Mouse (Mus musculus) spleen, postnatal 10 days (tissue): Measurements from ENCODE around the gene Gal.

Experiments
- DNase-seq, 2 experiments: peaks; one replicate each; pipeline ENCODE4 v3.0.0; 2021 to 2022; ENCODE audit warnings: low spot score in 2 of 2

The Gal gene

DNA sequence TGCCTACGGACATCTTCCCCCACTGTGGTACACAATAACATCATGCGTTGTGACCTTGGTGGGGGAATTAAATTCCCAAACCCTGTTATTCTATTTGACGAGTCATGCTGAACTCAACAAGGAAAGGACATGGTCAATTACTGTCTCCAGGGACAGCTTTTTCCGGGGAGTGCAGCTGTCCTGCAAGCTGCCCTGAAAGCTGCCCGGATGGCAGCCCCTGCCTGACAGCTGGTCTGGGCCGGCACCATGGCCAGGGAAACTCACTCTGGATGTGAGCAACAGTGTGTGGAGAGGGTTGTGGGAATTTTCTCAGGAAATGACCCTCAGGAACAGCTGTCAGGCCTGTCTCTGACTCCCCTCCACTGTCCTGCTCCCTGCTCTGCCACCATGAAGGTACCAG is 8.1 kb upstream of the Gal start:
- no peak for DNase-seq

DNA sequence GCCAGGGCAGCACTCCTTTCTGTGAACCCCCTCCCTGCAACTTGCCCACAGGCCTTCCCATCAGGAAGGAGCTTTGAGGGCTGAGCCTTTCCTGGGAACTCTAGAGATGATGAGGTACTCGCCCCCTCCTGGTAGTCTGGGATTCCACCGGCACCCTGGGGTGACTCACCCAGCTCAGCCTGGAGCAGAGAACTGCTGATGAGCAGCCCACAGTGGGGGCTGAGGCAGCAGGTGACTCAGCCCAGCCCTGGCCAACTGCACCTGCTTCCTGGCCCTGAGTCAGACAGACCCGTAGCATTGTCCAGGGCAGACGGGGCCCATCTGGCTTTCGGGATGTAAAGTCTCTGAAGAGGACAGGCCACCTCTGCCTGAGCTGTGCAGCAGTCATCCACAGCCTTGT is 4.9 kb upstream of the Gal start:
- DNase-seq = no peak

DNA sequence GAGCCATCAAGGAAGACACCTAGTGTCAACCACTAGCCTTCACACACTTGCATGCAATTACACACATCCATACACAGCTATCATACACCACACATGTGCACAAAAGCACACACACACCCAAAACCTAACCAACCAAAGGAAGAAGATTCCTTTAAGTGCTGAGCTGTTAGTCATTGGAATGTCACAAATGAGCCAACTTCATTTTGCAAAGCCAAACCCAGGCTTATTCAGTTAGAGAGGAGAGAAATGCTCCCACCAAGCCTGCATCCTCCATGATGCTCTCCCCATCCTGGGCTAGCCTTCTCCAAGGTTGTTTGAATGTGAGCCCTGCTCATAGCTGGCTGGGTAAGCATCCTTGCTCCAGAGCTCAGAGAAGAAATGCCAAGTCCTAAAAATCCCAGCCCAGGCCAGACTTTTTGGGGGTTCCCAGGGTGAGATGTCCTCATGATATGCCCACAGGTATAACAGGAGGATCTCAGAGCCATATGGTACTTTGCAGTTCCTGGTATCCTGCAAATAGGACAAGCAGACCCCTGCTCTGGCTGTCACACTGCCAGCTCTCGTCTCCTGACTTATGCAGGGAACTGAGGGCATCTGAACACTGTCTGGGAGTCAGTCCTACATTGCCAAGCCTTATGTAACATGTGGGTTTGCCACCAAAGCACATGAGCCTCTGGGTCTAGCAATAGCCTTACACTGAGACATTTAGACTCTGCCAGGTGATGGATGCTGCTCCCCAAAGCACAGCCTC is 8.6 kb downstream of the Gal start:
- no peak for DNase-seq

DNA sequence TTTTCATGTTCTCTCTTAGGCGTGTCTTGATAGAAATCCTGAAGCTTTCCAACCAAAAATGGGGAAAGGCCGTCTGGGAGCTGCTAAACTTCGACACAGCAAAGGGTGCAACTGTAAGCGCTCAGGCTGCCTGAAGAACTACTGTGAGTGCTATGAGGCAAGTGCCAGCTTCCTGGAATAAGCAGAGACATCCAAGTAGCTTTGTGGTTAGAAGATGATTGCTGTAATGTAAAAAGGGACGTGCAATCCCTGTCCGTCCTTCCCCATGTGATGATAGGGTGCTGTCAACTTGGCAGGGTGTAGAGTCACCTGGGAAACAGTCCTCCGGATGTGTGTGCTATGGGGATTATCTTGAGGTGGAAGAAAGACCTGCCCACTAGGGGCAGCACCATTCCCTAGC is 10.3 kb downstream of the Gal start:
- DNase-seq = no peak

DNA sequence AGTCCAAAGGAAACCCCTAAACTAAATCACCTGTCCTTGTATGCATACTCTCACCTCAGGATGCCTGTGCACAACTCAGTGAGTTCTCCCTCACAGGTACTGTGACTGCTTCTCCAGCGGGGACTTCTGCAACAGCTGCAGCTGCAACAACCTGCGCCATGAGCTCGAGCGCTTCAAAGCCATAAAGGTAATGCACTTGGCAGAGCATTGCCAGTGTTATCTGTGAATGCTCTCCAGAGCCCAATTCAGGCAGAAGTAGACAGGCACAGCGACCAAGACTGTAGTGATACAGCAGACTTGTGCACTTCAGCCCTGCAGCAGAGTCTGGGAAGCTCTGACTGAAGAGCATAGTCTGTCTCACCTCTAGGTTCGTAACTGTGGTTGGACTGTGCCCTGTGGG is 12.0 kb downstream of the Gal start:
- DNase-seq = no peak

DNA sequence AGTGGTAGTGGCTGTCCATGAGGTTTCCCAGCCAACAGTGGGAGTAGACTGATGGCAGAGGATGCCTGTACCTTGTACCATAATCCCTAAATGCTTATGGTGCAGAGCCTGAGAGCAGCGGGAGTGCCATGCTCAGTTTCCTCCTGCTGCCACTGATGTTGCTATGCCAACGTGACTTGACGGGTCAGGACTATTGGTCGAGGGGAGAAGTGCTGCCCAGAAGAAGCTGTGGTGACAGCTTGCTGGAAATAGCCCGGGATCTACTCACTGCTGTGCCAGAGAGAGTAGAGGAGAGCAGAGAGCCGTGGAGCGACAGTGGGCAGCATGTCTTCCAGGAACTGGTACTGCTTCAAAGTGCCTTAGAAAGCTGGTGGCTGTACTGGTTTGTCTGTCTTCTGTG is 12.4 kb downstream of the Gal start:
- no peak for DNase-seq

DNA sequence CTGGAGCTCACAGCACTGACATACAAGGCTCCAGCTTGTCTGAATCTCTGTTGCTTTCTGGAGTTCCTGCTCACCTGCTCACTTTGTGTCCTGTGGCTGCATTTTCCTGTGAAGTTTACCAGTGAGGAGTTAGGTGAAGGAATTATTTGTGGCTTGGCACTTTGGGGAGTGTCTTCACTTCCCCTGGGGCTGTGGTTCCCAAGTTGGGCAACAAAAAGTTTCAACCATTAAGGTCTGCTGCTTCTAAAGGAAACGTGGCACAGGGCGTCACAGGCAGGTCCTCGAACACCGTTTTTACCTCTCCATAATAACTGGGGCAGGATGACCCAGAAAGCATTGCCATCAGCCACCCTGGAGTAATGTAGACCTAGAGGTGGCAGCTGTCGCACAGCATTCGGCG is 12.8 kb downstream of the Gal start:
- DNase-seq = no peak

DNA sequence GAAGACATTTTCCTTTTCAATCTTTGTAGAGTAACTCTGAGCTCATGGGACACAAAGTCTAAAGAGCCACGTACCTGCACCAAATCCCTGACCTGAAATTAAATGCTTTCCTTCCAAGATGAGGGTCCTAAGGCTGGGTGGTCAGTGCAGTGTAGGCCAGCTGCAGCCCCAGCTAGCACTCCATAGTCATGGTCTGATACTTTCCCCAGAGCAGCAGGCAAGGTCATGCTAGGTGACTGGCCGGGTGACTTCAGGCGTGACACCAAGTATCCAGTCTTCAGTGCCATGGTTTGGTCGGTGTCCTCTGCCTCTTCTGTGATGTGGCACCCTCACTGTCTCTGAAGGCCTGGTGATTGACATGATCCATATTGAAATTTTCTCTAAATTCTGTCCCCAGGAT is 14.3 kb downstream of the Gal start:
- no peak for DNase-seq

DNA sequence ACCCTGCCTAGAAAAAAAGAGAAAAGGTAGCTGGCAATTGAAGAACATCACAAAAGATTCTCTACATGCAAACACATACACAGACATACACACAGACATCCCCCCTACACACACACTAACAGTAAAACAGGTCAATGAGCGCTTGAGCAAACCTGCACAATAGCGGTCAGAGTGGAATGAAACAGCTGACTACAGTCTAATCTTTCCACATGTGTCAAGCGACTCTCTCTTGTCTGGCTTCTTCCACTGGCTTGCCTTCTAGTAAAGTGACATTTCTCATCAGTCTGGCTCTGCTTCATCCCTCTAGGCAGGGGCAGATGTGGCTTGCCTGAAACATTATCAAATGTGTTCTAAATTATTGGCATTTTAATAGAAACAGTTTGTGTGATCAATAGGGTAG is 20.1 kb downstream of the Gal start:
- DNase-seq = no peak

DNA sequence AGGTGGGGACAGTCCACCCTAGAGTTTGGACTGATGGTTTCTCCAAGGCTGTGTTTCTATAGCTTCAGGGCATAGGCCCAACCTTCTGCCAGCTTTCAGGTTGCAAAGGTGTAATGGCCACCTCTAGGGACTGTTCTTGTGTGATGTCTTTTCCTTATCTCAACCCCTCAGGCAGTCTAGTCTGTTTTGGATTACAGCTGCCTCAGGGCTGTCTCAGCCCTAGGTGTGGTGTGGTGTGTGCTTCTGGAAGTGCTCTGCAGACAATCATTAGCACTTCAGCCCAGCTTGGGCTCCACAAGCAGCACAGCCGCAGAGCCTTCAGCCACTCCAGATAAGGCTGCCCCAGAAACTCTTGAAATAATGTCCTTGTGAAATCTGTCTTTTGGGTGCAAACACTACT is 22.0 kb downstream of the Gal start:
- DNase-seq = peak in 1 of 2 experiments; percentile 21

DNA sequence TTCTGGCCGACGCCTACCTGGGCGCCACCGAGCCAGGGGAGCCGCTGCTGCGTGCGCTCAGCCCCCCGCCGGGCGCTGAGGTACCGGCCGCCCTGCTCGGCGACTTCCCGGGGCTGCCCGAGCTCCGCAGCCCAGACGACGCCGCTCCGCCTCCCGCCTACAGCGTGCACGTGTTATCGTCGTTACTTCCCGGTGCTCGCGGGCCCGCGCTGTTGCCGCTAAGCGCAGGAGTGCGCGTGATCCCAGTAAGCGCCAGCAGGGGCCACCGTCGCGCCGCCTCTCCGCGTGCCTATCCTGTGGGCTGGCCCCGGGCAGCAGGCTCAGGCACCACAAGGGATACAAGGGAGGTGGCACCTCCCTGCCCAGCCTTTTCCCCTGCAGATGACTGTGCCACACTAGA is 25.3 kb downstream of the Gal start:
- DNase-seq = peak; percentile 87 to 92

DNA sequence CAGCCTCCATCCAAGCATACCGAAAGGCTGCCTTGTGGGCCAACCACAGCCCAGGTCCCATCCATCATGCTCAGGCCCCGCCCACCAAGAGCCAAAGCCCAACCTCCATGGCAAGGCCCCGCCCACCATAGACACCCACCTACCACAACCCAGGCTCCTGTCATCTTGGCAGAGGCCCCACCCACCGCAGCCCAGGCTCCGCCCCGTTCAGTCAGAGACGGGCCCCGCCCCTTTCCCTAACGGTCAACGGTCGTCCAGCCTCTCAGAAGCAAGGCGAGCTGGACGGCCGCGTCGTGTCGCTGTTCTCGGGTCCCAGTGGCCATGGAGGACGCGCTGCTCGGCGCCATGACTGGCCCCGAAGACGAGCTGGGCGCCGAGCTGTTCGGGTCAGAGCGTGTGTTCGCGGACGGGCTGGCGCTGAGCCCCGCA is 25.7 kb downstream of the Gal start, which contains the start of gene Tesmin:
Gene Tesmin, plus strand, starts transcription at position 229 of the 429 bp plus-strand sequence.
- DNase-seq = peak; percentile 79 to 93

DNA sequence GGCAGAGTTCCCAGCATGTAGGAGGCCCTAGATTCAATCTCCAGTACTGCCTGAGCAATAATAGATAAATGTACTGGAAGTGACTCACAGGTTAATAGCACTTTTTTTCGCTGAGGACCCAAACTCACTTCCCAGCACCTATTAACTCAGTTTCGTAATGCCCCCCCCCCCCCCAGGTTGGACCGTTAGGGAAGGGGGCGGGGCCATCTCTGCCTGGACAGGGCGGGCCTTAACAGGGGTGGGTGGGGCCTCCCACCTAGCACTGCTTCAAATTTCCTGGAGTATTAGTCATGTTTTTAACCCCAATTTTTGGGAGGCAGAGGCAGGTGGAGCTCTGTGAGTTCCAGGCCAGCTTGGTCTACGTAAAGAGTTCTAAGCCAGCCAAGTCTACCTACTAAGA is 26.3 kb downstream of the Gal start:
- DNase-seq = peak in 1 of 2 experiments; percentile 31

DNA sequence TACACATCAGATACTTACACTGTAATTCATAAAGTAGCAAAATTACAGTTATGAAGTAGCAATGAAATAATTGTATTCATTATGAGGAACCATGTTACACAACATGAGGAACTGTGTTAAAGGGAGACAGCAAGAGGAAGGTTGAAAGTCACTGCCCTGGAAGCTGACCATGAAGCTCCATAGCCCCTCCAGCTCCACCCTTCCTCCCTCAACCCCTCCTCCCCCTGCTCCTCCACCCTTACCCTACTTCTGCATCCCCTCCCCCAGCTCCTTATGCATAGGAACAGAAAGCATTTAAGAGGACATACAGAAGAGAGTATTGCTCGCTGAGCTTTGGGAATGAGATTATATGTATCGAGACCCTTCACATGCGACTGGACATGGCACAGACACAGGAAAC is 35.7 kb downstream of the Gal start:
- no peak for DNase-seq

DNA sequence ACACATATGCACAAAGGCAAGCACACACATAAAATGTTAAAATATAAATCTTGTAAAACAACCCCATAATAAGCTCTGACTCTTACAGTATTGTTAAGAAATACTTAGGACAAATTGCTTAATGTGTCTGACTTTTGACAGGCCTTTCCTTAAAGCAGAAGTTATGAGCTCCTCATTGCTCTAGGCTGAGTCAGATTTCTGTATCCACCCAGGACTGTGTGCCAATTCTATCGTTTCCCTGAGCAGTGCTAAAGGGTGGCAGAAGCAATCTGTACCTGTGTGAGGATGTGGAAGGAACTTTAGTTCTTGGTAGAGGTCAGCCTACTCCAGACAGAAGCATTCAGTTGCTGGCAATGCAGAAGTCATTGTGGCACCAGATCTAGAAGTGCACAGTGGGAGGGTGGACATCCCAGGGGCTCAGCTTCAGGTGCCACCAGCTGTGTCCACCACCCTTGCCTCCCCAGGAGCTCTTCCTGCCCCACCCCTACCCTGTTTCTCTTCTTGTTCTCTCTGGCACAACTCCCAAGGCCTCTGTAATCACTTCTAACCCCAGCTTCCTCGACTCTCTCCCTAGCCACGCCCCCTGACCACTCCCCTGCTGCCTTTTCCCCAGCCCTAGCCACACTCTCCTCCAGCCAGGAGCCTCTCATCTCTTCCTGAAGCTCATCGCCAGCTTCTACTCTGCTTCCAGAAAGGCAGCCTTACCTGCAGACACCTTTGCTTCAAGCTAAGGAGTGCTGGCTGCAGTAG is 37.2 kb downstream of the Gal start:
- peak in 1 of 2 experiments; percentile 45 for DNase-seq

DNA sequence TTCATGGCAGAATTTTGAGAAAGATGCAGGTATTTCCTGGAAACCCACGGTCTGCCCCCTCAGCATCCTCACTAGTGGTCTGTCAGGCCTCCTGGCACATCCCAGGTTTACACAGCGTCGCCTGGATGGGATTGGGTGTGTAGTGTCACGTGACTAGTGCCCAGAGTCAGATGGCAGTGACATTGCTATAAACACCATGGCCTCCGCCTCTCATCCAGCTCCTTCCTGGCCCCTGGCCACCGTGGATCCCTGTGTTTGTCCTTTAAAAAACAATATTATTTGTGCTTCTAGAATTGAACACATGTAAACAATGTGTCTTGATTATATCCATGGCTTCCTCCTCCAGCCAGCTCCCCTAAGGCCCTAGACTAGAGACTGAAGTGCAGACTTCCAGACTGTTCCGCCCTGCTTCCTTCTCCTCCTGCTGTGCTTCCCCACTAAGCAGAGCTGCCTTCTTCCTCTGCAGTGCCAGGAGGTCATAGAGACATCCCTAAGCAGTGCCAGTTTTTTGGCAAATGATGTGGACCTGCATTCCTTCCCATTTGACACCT is 38.3 kb downstream of the Gal start:
- no peak for DNase-seq

DNA sequence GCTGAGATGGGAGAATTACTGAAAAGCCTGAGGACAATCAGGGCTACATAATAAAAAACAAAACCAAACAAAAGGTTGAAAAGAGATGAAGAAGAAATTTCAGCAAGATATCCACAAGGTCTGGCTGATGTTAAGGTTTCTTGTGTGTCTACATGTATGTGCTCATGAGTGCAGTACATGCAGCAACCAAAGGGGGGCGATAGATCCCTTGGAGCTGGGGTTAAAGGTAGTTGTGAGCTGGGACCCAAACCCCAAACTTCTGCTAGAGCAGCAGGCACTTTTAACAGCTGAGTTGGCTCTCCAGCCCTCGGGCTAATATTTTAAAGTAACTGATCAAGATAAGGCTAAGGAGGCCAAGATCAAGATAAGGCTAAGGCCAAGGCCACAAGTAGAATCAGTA is 40.3 kb downstream of the Gal start:
- DNase-seq = peak in 1 of 2 experiments; percentile 48

DNA sequence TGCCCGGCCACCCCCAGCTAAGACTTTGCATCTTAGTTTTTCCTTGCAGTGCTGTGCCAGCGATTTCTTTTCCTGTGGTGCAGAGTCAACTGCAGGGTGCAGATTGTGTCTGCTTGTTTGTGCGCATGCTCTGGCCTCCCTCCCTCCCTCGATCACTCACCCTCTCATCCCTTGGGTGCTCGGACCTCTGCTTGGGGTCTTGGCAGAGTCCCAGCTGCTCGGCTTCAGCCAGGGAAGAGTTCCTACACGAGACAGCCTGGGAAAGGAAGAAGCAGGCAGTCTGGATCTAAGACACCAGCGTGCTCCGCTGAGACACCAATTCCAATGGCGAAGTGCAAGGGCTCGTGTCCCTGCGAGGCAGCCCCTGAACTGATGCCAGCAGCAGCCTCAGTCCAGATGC is 41.0 kb downstream of the Gal start:
- no peak for DNase-seq

DNA sequence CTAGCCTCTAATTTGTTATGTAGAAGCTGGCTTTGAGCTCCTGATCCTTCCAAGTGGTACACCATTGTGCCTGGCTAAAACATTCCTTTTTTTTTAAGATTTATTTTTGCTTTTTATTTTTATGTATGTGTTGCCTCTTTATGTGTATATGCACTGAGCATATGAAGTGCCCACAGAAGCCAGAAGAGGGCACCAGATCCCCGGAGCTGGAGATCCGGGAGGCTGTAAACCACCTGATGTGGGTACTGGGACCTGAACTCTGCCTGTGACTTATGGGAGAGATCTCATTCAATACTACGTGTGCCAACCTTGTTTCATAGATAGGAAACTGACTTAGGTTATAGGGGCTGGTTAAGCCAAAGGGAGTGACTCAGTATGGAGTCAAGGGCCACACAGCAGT is 46.1 kb downstream of the Gal start:
- no peak for DNase-seq

DNA sequence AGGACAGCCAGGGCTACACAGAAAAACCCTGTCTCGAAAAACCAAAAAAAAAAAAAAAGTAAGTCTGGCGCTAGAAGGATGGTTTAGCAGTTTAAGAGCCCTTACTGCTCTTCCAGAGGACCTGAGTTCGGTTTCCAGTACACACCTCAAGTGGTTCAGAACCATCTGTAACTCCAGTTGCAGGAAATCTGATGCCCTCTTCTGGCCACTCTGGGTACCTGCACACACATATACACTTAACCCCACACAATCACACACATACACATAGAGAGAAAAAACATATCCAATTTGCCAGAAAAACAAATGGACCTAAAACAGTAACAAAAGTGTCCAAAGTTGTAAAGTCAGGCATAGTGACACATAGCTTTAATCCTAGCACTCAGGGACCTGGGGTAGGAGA is 49.3 kb downstream of the Gal start:
- DNase-seq = no peak

DNA sequence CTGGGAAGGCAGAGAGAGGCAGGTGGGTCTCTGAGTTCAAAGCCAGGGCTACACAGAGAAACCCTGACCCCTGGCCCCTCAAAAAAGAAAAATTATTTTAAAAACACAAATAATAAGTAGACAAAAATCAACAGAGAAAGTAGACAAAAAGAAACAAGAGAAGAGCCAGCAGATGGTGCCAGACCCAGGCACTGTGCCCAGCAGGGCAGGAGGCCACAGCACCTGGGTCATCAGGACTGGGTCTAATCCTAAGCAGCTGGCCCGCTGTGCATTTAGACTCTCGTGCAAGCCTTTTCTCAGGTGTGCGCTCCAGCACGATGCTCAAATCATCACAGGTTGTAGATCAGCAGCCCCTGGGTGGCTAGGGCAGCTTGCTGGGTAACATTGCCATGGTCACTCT is 50.8 kb downstream of the Gal start:
- no peak for DNase-seq
